Comparison of ENCODE assay signal across 8 mouse cellular contexts in genomic region chr19:46501401-46502068, GRCm38 (mm10). TPM values are rescaled to one million over a fixed set of nuclear protein-coding genes. Genes with fewer than 3 reads are reported as not detected.
DNase-seq lines count a peak whose midpoint lies in the region; ATAC-seq and TF ChIP-seq lines count a peak whose summit lies in the region.

TSS of gene Trim8 (plus strand) at chr19:46501702.

- H3K4me3 ChIP-seq in ES-Bruce4 (ENCODE audit: low read depth, low read length) = peak within 1 kb of the TSS; percentile 92
- H3K4me3 ChIP-seq in forebrain, embryonic 16.5 days (replicated peaks; ENCODE audit: low read length) = peak within 1 kb of the TSS; percentile 91
- peak within 1 kb of the TSS; percentile 80 for H3K4me3 ChIP-seq in neural tube, embryonic 15.5 days (replicated peaks)

- TF ChIP-seq EP300 in ES-Bruce4 (IDR thresholded peaks at IDR 0.05; ENCODE audit: insufficient read depth, low read depth, low read length) = no peak

- peak within 1 kb of the TSS; percentile 88 for H3K27ac ChIP-seq in ES-Bruce4 (ENCODE audit: insufficient read depth, low read length)
- peak within 1 kb of the TSS; percentile 100 for H3K27ac ChIP-seq in forebrain, embryonic 16.5 days (ENCODE audit: low read length)
- H3K27ac ChIP-seq in neural tube, embryonic 15.5 days (replicated peaks) = peak within 1 kb of the TSS; percentile 100

- under 1% methylated on average over 53 of the region's 64 CpGs for WGBS in forebrain, embryonic 16.5 days
- WGBS in large intestine, adult 2 months = 1% methylated on average over 63 of the region's 64 CpGs
- under 1% methylated on average over 57 of the region's 64 CpGs for WGBS in neural tube, embryonic 15.5 days

- intact Hi-C loops in heart, postnatal 14 days (cut with DNase I) = loop anchor here (2.0 to 5.0 kb wide), 2 partner anchors 47 to 104 kb away; partner anchors contain the start of genes Actr1a and Sufu

- no peaks in the 10 kb centered on the region for H3K27me3 ChIP-seq in ES-Bruce4 (ENCODE audit: control insufficient read depth, insufficient read depth, low read length, poor library complexity, severe bottlenecking)
- no peaks in the 10 kb centered on the region for H3K27me3 ChIP-seq in forebrain, embryonic 16.5 days (replicated peaks; ENCODE audit: control insufficient read depth, insufficient read depth, low read length)
- no peaks in the 10 kb centered on the region for H3K27me3 ChIP-seq in neural tube, embryonic 15.5 days (replicated peaks)

- TF ChIP-seq CTCF in ES-Bruce4 (IDR thresholded peaks at IDR 0.05; ENCODE audit: low read depth, low read length) = no peak

- H3K4me2 ChIP-seq in forebrain, embryonic 16.5 days (ENCODE audit: low read length) = peak within 1 kb of the TSS; percentile 73
- H3K4me2 ChIP-seq in neural tube, embryonic 15.5 days = peak within 1 kb of the TSS; percentile 96

- H3K9me3 ChIP-seq in ES-Bruce4 (replicated peaks; ENCODE audit: control insufficient read depth, insufficient read depth, low read length, poor library complexity, severe bottlenecking) = no peaks in the 10 kb centered on the region
- no peaks in the 10 kb centered on the region for H3K9me3 ChIP-seq in forebrain, embryonic 16.5 days (ENCODE audit: control insufficient read depth, low read length)
- H3K9me3 ChIP-seq in neural tube, embryonic 15.5 days (replicated peaks) = no peaks in the 10 kb centered on the region

- TF ChIP-seq POLR2A in ES-Bruce4 (IDR thresholded peaks at IDR 0.05; ENCODE audit: insufficient read depth, low read length) = peak; percentile 21

- H3K36me3 ChIP-seq in ES-Bruce4 (ENCODE audit: control insufficient read depth, insufficient read depth, low read length, poor library complexity, severe bottlenecking) = no peaks in the 10 kb centered on the region
- no peaks in the 10 kb centered on the region for H3K36me3 ChIP-seq in forebrain, embryonic 16.5 days (ENCODE audit: control insufficient read depth, insufficient read depth)
- H3K36me3 ChIP-seq in neural tube, embryonic 15.5 days = 0 out of 2 replicates have a peak, but pooled peaks cover 3% of the 10 kb centered on the region

- H3K4me1 ChIP-seq in ES-Bruce4 (ENCODE audit: control insufficient read depth, insufficient read depth, low read length) = peaks cover 2% of the 10 kb centered on the region
- H3K4me1 ChIP-seq in forebrain, embryonic 16.5 days (replicated peaks; ENCODE audit: control insufficient read depth, insufficient read depth, low read length) = peaks cover 25% of the 10 kb centered on the region
- H3K4me1 ChIP-seq in neural tube, embryonic 15.5 days = peaks cover 39% of the 10 kb centered on the region

- peak; percentile 24; the same call in 1 of the 2 replicates for ATAC-seq in forebrain, embryonic 16.5 days
- peak; percentile 26; the same call in 1 of the 2 replicates for ATAC-seq in neural tube, embryonic 15.5 days (ENCODE audit: low FRiP score)

- H3K9ac ChIP-seq in ES-Bruce4 (ENCODE audit: low read depth, poor library complexity, severe bottlenecking) = peak within 1 kb of the TSS; percentile 94
- H3K9ac ChIP-seq in forebrain, embryonic 16.5 days (replicated peaks; ENCODE audit: low read depth, low read length) = peak within 1 kb of the TSS; percentile 97
- H3K9ac ChIP-seq in neural tube, embryonic 15.5 days (replicated peaks) = peak within 1 kb of the TSS; percentile 96

- DNase-seq in c-Kit-positive CD71-positive TER-119-positive erythroid progenitor cells, embryonic 14.5 days (ENCODE audit: low spot score) = peak; percentile 47
- peak; percentile 86 to 89 for DNase-seq in heart, postnatal 14 days
- DNase-seq in large intestine, adult 2 months (ENCODE audit: low read depth, low spot score) = no peak
- peak; percentile 87 to 88 for DNase-seq in lung, adult 18-20 months
- peak; percentile 80 for DNase-seq in testis, postnatal 10 days (ENCODE audit: low spot score)

RNA-seq across cellular contexts. Expression of gene Trim8, which starts in this region (rescaled TPM):
- 14.2 and 16.3 TPM in 2 replicates for polyA plus RNA-seq in ES-Bruce4 (2011; ENCODE audit: insufficient read depth, insufficient read length, low read depth, missing spikeins)
- polyA plus RNA-seq in forebrain, embryonic 16.5 days (2015; fragmentation: Nextera tagmentation; extraction: Ambion mirVana) = 24.5 and 27.7 TPM in 2 replicates
- total RNA-seq in heart, postnatal 14 days (2021) = 10 to 100 TPM; 47.6 to 50.0 TPM
- polyA plus RNA-seq in large intestine, adult 2 months (2012; rRNA removed) = 16.4 and 19.7 TPM in 2 replicates
- polyA plus RNA-seq in neural tube, embryonic 15.5 days (2015; fragmentation: Nextera tagmentation; extraction: Ambion mirVana) = 23.5 and 25.5 TPM in 2 replicates
